Mouse (Mus musculus) intestine, postnatal 0 days (tissue): Measurements from ENCODE around the gene Trio. TPM values are rescaled to one million over a fixed set of nuclear protein-coding genes. Genes with fewer than 3 reads are reported as not detected.

Experiments used
- ATAC-seq: fragments of 200-750 bp; cut with Nextera tagmentation; 2 replicates; pipeline ENCODE4 v1.8.0; 2017; ENCODE audit warnings: mild to moderate bottlenecking, moderate TSS enrichment, moderate library complexity
- H3K27ac ChIP-seq: fragments of 300-500 bp; sonication (generic); 2 replicates; pipeline ENCODE4 v1.5.1; 2014; ENCODE audit warnings: mild to moderate bottlenecking, low read depth, low read length, moderate library complexity
- H3K27me3 ChIP-seq: fragments of 300-500 bp; sonication (generic); replicated peaks from 2 replicates; pipeline ENCODE4 v1.6.1; 2014; ENCODE audit warnings: low read length, mixed read lengths; ENCODE audit not compliant: control insufficient read depth, insufficient read depth
- H3K36me3 ChIP-seq: fragments of 300-500 bp; sonication (generic); 2 replicates; pipeline ENCODE4 v1.6.1; 2014; ENCODE audit warnings: mild to moderate bottlenecking, moderate library complexity; ENCODE audit not compliant: control insufficient read depth, insufficient read depth
- H3K4me1 ChIP-seq: fragments of 300-500 bp; sonication (generic); replicated peaks from 2 replicates; pipeline ENCODE4 v1.6.1; 2014; ENCODE audit warnings: antibody characterized with exemption, low read length, mixed read lengths; ENCODE audit not compliant: control insufficient read depth, insufficient read depth
- H3K4me2 ChIP-seq: fragments of 300-500 bp; sonication (generic); replicated peaks from 2 replicates; pipeline ENCODE4 v1.6.1; 2014; ENCODE audit warnings: low read depth, mild to moderate bottlenecking, moderate library complexity
- H3K4me3 ChIP-seq: fragments of 300-500 bp; sonication (generic); 2 replicates; pipeline ENCODE4 v1.5.1; 2014; ENCODE audit warnings: low read depth, low read length
- H3K9ac ChIP-seq: fragments of 300-500 bp; sonication (generic); 2 replicates; pipeline ENCODE4 v1.6.1; 2014; ENCODE audit warnings: mild to moderate bottlenecking, low read depth, low read length
- H3K9me3 ChIP-seq: fragments of 300-500 bp; sonication (generic); 2 replicates; pipeline ENCODE4 v1.6.1; 2016; ENCODE audit warnings: mixed run types; ENCODE audit not compliant: control insufficient read depth
- CTCF ChIP-seq: sonication (generic); IDR thresholded peaks from 2 replicates; pipeline ENCODE4 v1.5.1; 2016; ENCODE audit warnings: low read depth, mild to moderate bottlenecking, control low read depth, antibody characterized with exemption, moderate library complexity
- WGBS: fragments of 180-500 bp; shearing (Covaris S2); extraction: QIAGEN DNeasy Blood & Tissue Kit; methylation state at CpG from one replicate; pipeline ENCODE4 v1.1.7; 2014; 5-methylcytosine and 5-hydroxymethylcytosine counted together
- polyA plus RNA-seq: library from polyadenylated mRNA; unstranded; fragments of >200 nt; fragmentation: Nextera tagmentation; extraction: Ambion mirVana; gene quantifications from 2 replicates; pipeline ENCODE4 v1.2.1, GENCODE M21; 2015

The Trio gene
- polyA plus RNA-seq, 1 experiment from 2014 or later: 10.0 TPM

- Histone ChIP-seq H3K9me3 (no peaks in the 10 kb centered on the region), H3K4me2 (no peak overlapping the region), H3K27ac (no peak overlapping the region), H3K27me3 (no peaks in the 10 kb centered on the region), H3K36me3 (no peaks in the 10 kb centered on the region), H3K9ac (no peak overlapping the region), H3K4me1 (peaks cover 8% of the 10 kb centered on the region; the same call in 1 of the 2 replicates), H3K4me3 (no peak overlapping the region)
- no peak for ATAC-seq
- WGBS: 63% methylated on average over 9 of the region's 9 CpGs
- TF ChIP-seq CTCF: no peak
Observed at GRCm38 (mm10) chr15:27997391-27997841, 28.2 kb downstream of the Trio start.

- H3K4me1 ChIP-seq: peaks cover 8% of the 10 kb centered on the region; the same call in 1 of the 2 replicates
Observed at GRCm38 (mm10) chr15:27996750-27997149, 28.9 kb downstream of the Trio start.

GRCm38 (mm10) chr15:27995421-27995820 is 30.2 kb downstream of the Trio start:
- no peaks in the 10 kb centered on the region for H3K9me3 ChIP-seq
- 49% methylated on average over 3 of the region's 3 CpGs for WGBS
- no peak overlapping the region for H3K27ac ChIP-seq
- no peak for ATAC-seq
- no peaks in the 10 kb centered on the region for H3K27me3 ChIP-seq
- no peak overlapping the region for H3K9ac ChIP-seq
- no peaks in the 10 kb centered on the region for H3K36me3 ChIP-seq
- H3K4me2 ChIP-seq: no peak overlapping the region
- no peak for TF ChIP-seq CTCF
- H3K4me1 ChIP-seq: peaks cover 8% of the 10 kb centered on the region; the same call in 1 of the 2 replicates
- no peak overlapping the region for H3K4me3 ChIP-seq

More at GRCm38 (mm10) chr15:27996750-27997149, 28.9 kb downstream of the Trio start:
- no peak overlapping the region for H3K27ac ChIP-seq
- H3K4me2 ChIP-seq: no peak overlapping the region
- H3K9me3 ChIP-seq: no peaks in the 10 kb centered on the region
- H3K27me3 ChIP-seq: no peaks in the 10 kb centered on the region
- H3K36me3 ChIP-seq: no peaks in the 10 kb centered on the region
- no peak overlapping the region for H3K4me3 ChIP-seq
- ATAC-seq: no peak
- H3K9ac ChIP-seq: no peak overlapping the region
- 90% methylated on average over 4 of the region's 4 CpGs for WGBS
- no peak for TF ChIP-seq CTCF

DNA sequence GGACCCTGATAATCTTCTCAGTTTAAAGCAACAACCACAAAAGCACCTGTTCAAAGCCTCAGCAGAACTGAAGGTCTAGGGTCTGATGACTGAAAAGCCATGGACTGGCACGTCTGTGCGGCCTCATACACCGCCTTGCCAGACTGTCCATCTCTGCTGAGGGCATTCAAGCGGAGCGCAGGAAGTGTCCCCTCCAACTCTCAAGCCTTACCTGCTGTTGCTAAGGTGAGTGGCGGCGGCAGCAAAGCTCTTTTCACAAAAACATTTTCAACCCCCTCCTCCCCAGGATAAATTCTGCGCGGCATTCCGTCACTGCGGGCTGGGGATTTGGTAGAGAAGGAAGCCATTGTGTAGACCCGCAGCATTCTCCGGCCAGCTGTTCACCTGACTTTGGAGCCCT is 30.8 kb downstream of the Trio start:
- H3K9ac ChIP-seq: no peak overlapping the region
- H3K9me3 ChIP-seq: no peaks in the 10 kb centered on the region
- no peak for ATAC-seq
- peaks cover 8% of the 10 kb centered on the region; the same call in 1 of the 2 replicates for H3K4me1 ChIP-seq
- no peak overlapping the region for H3K4me3 ChIP-seq
- no peak for TF ChIP-seq CTCF
- no peaks in the 10 kb centered on the region for H3K36me3 ChIP-seq
- no peak overlapping the region for H3K4me2 ChIP-seq
- H3K27me3 ChIP-seq: no peaks in the 10 kb centered on the region
- 67% methylated on average over 13 of the region's 13 CpGs for WGBS
- no peak overlapping the region for H3K27ac ChIP-seq

DNA sequence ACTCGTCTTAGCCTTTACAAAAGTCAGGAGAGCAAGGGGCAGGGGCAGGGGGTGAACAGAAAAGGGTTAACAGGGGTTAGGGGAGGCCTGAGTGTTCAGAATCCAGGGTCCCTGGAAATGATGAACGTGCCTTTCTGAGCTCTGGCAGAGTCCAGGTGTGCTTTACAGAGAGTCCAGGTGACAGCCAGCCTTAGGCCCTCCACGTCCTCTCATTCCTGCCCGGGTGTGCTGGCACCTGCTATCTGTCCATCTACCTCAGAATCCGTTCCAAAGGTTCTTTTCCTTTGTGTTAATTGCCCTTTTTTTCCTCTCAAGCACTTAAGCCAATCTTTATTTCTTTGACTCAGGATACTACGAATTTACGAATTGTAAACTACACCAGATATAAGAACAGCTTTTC is 32.1 kb downstream of the Trio start:
- H3K27me3 ChIP-seq: no peaks in the 10 kb centered on the region
- peaks cover 8% of the 10 kb centered on the region; the same call in 1 of the 2 replicates for H3K4me1 ChIP-seq
- H3K9ac ChIP-seq: no peak overlapping the region; the same call in 1 of the 2 replicates
- H3K9me3 ChIP-seq: no peaks in the 10 kb centered on the region
- TF ChIP-seq CTCF: no peak
- ATAC-seq: peak; percentile 78
- H3K27ac ChIP-seq: peak overlapping the region; percentile 80
- H3K4me2 ChIP-seq: 0 out of 2 replicates have a peak overlapping the region, but pooled peaks have one; percentile 17
- no peak overlapping the region for H3K4me3 ChIP-seq
- no peaks in the 10 kb centered on the region for H3K36me3 ChIP-seq
- 41% methylated on average over 7 of the region's 7 CpGs for WGBS

DNA sequence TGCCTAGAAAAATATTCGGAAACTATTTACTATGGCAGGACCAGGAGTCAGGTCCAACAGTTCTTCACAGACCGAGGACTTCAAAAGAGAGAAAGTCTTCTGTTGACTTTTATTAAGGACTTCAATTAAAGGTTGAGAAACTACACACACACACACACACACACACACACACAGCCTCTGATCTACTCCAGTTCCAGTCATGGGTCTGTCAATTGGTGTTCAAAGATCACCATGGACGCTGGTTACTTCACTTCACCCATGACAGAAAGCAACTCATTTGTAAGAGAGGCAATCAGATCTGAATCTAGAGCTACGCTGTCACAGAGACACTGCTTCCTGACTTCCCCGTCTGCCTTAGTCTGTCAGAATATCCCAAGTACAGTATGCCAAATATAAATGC is 33.1 kb downstream of the Trio start:
- no peaks in the 10 kb centered on the region for H3K27me3 ChIP-seq
- H3K9me3 ChIP-seq: no peaks in the 10 kb centered on the region
- H3K36me3 ChIP-seq: no peaks in the 10 kb centered on the region
- H3K9ac ChIP-seq: no peak overlapping the region
- no peak overlapping the region for H3K4me2 ChIP-seq
- no peak for TF ChIP-seq CTCF
- WGBS: 37% methylated on average over 5 of the region's 5 CpGs
- H3K4me3 ChIP-seq: no peak overlapping the region
- peak; percentile 72 for ATAC-seq
- H3K4me1 ChIP-seq: peaks cover 8% of the 10 kb centered on the region; the same call in 1 of the 2 replicates
- peak overlapping the region; percentile 80 for H3K27ac ChIP-seq
